Mouse (Mus musculus) liver, postnatal 0 days (tissue): ENCODE results near the gene Rint1. TPM values are rescaled to one million over a fixed set of nuclear protein-coding genes. Genes with fewer than 3 reads are reported as not detected.
"Not testable (repeated sequence)": the region's sequence is repeated elsewhere in the genome, so short reads cannot be mapped to it uniquely, and the experiment has no call there.

Experiments
- ATAC-seq: fragments of 200-750 bp; cut with Nextera tagmentation; 2 replicates; pipeline ENCODE4 v1.8.0; 2017; ENCODE audit warnings: mild to moderate bottlenecking, moderate library complexity
- DNase-seq: peaks from one replicate; pipeline ENCODE4 v3.0.0-alpha.2; 2016
- H3K27ac ChIP-seq: fragments of 300-500 bp; sonication (generic); 2 replicates; pipeline ENCODE4 v1.5.1; 2014; ENCODE audit warnings: antibody characterized with exemption, moderate library complexity, mild to moderate bottlenecking, low read depth
- H3K27me3 ChIP-seq: fragments of 300-500 bp; sonication (generic); 2 replicates; pipeline ENCODE4 v1.6.1; 2014; ENCODE audit warnings: low read length, control low read depth, mixed read lengths; ENCODE audit not compliant: insufficient read depth
- H3K36me3 ChIP-seq: fragments of 300-500 bp; sonication (generic); replicated peaks from 2 replicates; pipeline ENCODE4 v1.6.1; 2014; ENCODE audit warnings: mild to moderate bottlenecking, control low read depth, low read length, moderate library complexity, mixed read lengths; ENCODE audit not compliant: insufficient read depth
- H3K4me1 ChIP-seq: fragments of 300-500 bp; sonication (generic); 2 replicates; pipeline ENCODE4 v1.6.1; 2014; ENCODE audit warnings: antibody characterized with exemption, mild to moderate bottlenecking, control low read depth; ENCODE audit not compliant: insufficient read depth
- H3K4me2 ChIP-seq: fragments of 300-500 bp; sonication (generic); 2 replicates; pipeline ENCODE4 v1.6.1; 2014; ENCODE audit warnings: low read depth, mild to moderate bottlenecking, low read length, moderate library complexity, mixed read lengths
- H3K4me3 ChIP-seq: fragments of 300-500 bp; sonication (generic); 2 replicates; pipeline ENCODE4 v1.5.1; 2014; ENCODE audit warnings: low read depth, low read length
- H3K9ac ChIP-seq: fragments of 300-500 bp; sonication (generic); replicated peaks from 2 replicates; pipeline ENCODE4 v1.6.1; 2014; ENCODE audit warnings: mild to moderate bottlenecking, moderate library complexity
- H3K9me3 ChIP-seq: fragments of 300-500 bp; sonication (generic); 2 replicates; pipeline ENCODE4 v1.6.1; 2016; ENCODE audit warnings: mild to moderate bottlenecking, control low read depth, low read length, mixed read lengths
- CTCF ChIP-seq: sonication (generic); IDR thresholded peaks from 2 replicates; pipeline ENCODE4 v1.5.1; 2016; ENCODE audit warnings: antibody characterized with exemption, low read depth
- EP300 ChIP-seq: IDR thresholded peaks from 2 replicates; pipeline ENCODE4 v1.6.1; 2016; ENCODE audit warnings: antibody characterized with exemption, low read depth, mild to moderate bottlenecking
- WGBS: fragments of 180-500 bp; shearing (Covaris S2); extraction: QIAGEN DNeasy Blood & Tissue Kit; methylation state at CpG from one replicate; pipeline ENCODE4 v1.1.7; 2014; ENCODE audit not compliant: insufficient replicate concordance; 5-methylcytosine and 5-hydroxymethylcytosine counted together
- polyA plus RNA-seq: library from polyadenylated mRNA; unstranded; fragments of >200 nt; fragmentation: Nextera tagmentation; extraction: Ambion mirVana; gene quantifications from 2 replicates; pipeline ENCODE4 v1.2.1, GENCODE M21; 2015

Gene Rint1
- polyA plus RNA-seq, 1 experiment from 2014 or later = 10.9 TPM

DNA sequence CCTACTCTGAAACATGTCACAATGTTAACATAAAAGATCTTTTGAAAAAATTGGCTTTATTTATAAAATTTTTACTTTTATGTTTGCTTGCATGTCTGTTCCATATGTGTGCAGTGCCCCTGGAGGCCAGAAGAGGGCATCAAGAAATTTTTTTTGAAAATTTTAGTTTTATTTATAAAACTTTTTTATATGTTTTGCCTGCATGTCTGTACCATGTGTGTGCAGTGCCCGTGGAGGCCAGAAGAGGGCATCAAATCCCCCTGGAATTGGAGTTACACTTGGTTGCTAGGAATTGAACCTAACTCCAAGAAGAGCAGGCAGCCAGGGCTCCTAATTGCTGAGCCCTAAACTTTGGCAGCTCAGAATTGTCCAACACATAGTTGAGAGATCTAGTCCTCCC is 65.4 kb downstream of the Rint1 start:
- not testable (repeated sequence) for ATAC-seq, H3K9ac ChIP-seq, H3K27ac ChIP-seq, H3K9me3 ChIP-seq, H3K4me2 ChIP-seq, H3K4me3 ChIP-seq, H3K27me3 ChIP-seq
- peaks cover 14% of the 10 kb centered on the region for H3K4me1 ChIP-seq
- H3K36me3 ChIP-seq = peaks cover 28% of the 10 kb centered on the region
- DNase-seq = peak; percentile 38
- 63% methylated on average over 1 of the region's 1 CpGs for WGBS
- TF ChIP-seq CTCF = peak; percentile 44

DNA sequence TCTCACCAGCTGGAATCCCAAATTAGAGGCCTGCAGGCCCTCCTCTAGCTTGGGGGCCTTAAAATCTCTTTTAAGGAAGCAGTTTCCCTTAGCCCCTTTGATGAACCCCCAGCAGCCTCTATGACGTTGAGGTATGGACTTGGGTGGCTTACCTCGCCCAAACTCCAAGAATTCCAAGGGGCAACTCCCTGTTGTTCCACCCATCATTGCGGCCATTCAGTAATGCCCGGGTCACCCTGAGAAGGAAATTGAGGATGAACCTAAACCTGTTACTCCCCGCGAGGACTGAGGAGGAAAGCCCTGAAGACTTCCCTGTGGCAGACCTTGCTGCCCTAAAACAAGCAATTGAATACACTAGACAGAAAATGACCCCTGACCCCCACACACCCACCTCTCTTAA is 68.0 kb downstream of the Rint1 start:
- Histone ChIP-seq H3K27me3 (no peaks in the 10 kb centered on the region), H3K9me3 (no peaks in the 10 kb centered on the region), H3K36me3 (peaks cover 37% of the 10 kb centered on the region), H3K9ac (no peak overlapping the region), H3K27ac (no peak overlapping the region), H3K4me2 (no peak overlapping the region), H3K4me3 (no peak overlapping the region), H3K4me1 (peaks cover 10% of the 10 kb centered on the region)
- DNase-seq = no peak
- TF ChIP-seq EP300 = no peak
- no peak for TF ChIP-seq CTCF
- WGBS = 88% methylated on average over 6 of the region's 6 CpGs
- no peak for ATAC-seq

- Histone ChIP-seq H3K4me2 (no peak overlapping the region), H3K36me3 (peaks cover 40% of the 10 kb centered on the region), H3K4me3 (no peak overlapping the region), H3K9ac (no peak overlapping the region), H3K27ac (no peak overlapping the region), H3K27me3 (no peaks in the 10 kb centered on the region), H3K9me3 (no peaks in the 10 kb centered on the region), H3K4me1 (peaks cover 6% of the 10 kb centered on the region)
- no peak for TF ChIP-seq EP300
- no peak for TF ChIP-seq CTCF
- no peak for DNase-seq
- 88% methylated on average over 1 of the region's 1 CpGs for WGBS
- ATAC-seq = no peak
Observed at GRCm38 (mm10) chr5:23856164-23856563, 68.7 kb downstream of the Rint1 start.

DNA sequence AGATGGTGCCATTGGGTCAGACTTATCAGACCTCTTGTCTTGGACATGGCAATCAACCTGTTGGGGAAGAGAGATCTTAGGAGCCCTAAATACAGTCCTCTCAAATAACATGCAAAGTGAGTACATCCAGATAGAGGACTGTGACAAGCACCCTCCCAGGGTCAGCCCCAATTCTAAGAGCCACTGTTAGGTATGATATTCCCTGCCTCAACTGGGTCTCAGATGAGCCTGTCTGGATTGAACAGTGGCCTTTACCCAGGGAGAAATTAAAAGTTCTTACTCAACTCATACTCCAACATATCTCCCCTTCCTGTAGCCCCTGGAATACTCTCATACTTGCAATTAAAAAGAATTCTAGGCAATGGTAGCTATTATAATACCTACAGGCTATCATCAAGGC is 69.7 kb downstream of the Rint1 start:
- DNase-seq (no peak), ATAC-seq (no peak)

GRCm38 (mm10) chr5:23858001-23858400 is 70.5 kb downstream of the Rint1 start:
- ATAC-seq = no peak
- Histone ChIP-seq H3K27me3 (no peaks in the 10 kb centered on the region), H3K9me3 (no peaks in the 10 kb centered on the region), H3K4me3 (no peak overlapping the region), H3K27ac (no peak overlapping the region), H3K4me1 (no peaks in the 10 kb centered on the region), H3K36me3 (peaks cover 40% of the 10 kb centered on the region), H3K9ac (no peak overlapping the region), H3K4me2 (no peak overlapping the region)
- no peak for DNase-seq
- TF ChIP-seq EP300 (no peak), CTCF (no peak)
- WGBS = 76% methylated on average over 3 of the region's 3 CpGs

More for the DNA sequence above, 69.7 kb downstream of the Rint1 start:
- no peaks in the 10 kb centered on the region for H3K27me3 ChIP-seq
- TF ChIP-seq CTCF = no peak
- TF ChIP-seq EP300 = no peak
- no peak overlapping the region for H3K9ac ChIP-seq
- no peaks in the 10 kb centered on the region for H3K4me1 ChIP-seq
- H3K4me3 ChIP-seq = no peak overlapping the region
- H3K36me3 ChIP-seq = peaks cover 40% of the 10 kb centered on the region
- H3K27ac ChIP-seq = no peak overlapping the region
- H3K9me3 ChIP-seq = no peaks in the 10 kb centered on the region
- H3K4me2 ChIP-seq = no peak overlapping the region

GRCm38 (mm10) chr5:23858643-23859042 is 71.1 kb downstream of the Rint1 start:
- peaks cover 40% of the 10 kb centered on the region for H3K36me3 ChIP-seq
- H3K9ac ChIP-seq = no peak overlapping the region
- no peak overlapping the region for H3K27ac ChIP-seq
- H3K4me1 ChIP-seq = no peaks in the 10 kb centered on the region; the same call in 1 of the 2 replicates
- ATAC-seq = no peak
- no peak overlapping the region for H3K4me2 ChIP-seq
- H3K4me3 ChIP-seq = no peak overlapping the region
- no peaks in the 10 kb centered on the region for H3K9me3 ChIP-seq
- no peak for DNase-seq
- TF ChIP-seq CTCF (peak; percentile 63), EP300 (no peak)
- no peaks in the 10 kb centered on the region for H3K27me3 ChIP-seq
- 77% methylated on average over 7 of the region's 7 CpGs for WGBS
